ENCODE assay signal across 16 mouse cellular contexts in the genomic region with DNA sequence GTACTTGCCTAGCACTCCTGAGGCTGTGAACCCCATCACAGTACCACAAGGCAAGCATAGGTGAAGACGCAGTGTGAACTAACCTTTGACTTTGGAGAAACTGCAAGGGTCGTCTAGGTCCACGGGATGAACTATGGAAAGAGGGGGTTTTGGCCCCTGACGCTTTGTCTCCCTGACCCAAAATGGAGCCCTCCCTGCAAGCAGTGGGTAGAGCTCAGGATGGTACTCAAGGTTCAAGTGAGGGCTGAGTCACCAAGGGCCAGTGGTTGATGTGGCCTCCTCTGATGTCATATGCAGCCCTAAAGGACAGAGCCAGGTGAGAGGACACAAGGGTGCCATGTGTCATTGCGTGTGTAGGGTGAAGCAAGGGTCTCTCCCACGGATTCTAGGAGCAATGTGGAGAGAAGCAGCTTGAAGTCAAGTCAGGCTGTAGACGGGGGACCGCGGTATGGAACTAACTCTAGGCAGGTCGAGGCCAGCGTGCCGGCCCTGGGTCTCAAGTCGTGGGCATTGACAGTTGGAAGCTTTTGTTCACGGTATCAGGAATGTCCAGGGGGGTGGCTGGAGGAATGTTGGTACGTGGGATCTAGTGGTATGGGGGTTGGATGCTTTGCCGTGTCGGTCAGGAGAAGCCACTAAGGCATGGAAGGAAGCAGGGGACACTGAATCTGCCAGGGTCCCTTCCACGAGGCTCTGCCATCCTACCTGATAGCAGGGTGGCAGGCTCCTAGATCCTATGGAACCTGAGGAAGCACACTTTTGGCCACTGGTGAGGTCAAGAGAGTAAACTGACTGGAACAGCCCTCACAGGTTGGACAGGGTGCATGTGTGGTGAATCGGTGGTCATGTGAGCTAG. TPM values are rescaled to one million over a fixed set of nuclear protein-coding genes. Genes with fewer than 3 reads are reported as not detected.
DNase-seq lines count a peak whose midpoint lies in the region; ATAC-seq and TF ChIP-seq lines count a peak whose summit lies in the region.
"Had no signal": no experiment of that assay in that cellular context is flagged by ENCODE, and none has a peak within 500 bp of the region (broad histone marks: within the 10 kb centered on the region; RNA-seq: fewer than 3 reads in every experiment).

No protein-coding gene starts in this region.

- 75% methylated on average over 19 of the region's 19 CpGs for WGBS in kidney, adult 2 months
- WGBS in kidney, embryonic 15.5 days, result 91% methylated on average over 19 of the region's 19 CpGs
- WGBS in hindbrain, embryonic 11.5 days, result 90% methylated on average over 19 of the region's 19 CpGs

- H3K9me3 ChIP-seq in kidney, embryonic 15.5 days (replicated peaks), result no peaks in the 10 kb centered on the region
- H3K9me3 ChIP-seq in hindbrain, embryonic 11.5 days (ENCODE audit: control insufficient read depth, low read length), result no peaks in the 10 kb centered on the region
- H3K9me3 ChIP-seq: limb, embryonic 10.5 days had no signal

- no peak overlapping the region for H3K9ac ChIP-seq in kidney, embryonic 15.5 days
- no peak overlapping the region for H3K9ac ChIP-seq in hindbrain, embryonic 11.5 days (ENCODE audit: low read depth, low read length)
- H3K9ac ChIP-seq: embryonic facial prominence, embryonic 12.5 days; lung, embryonic 14.5 days had no signal

- no peaks in the 10 kb centered on the region for H3K36me3 ChIP-seq in kidney, adult 2 months (ENCODE audit: control insufficient read depth, insufficient read depth, low read length)
- peaks cover 48% of the 10 kb centered on the region for H3K36me3 ChIP-seq in kidney, embryonic 15.5 days
- H3K36me3 ChIP-seq in testis, adult 2 months (ENCODE audit: control insufficient read depth, insufficient read depth, low read length), result no peaks in the 10 kb centered on the region
- H3K36me3 ChIP-seq in myocyte (ENCODE audit: control insufficient read depth, insufficient read depth), result peaks cover 3% of the 10 kb centered on the region
- H3K36me3 ChIP-seq in hindbrain, embryonic 11.5 days (ENCODE audit: control insufficient read depth, insufficient read depth, low read length), result no peaks in the 10 kb centered on the region

- no peak overlapping the region for H3K4me2 ChIP-seq in kidney, embryonic 15.5 days
- no peak overlapping the region for H3K4me2 ChIP-seq in myocyte (ENCODE audit: low read depth)
- no peak overlapping the region for H3K4me2 ChIP-seq in hindbrain, embryonic 11.5 days (replicated peaks; ENCODE audit: low read depth, low read length)
- H3K4me2 ChIP-seq: embryonic facial prominence, embryonic 12.5 days had no signal

- peak overlapping the region; percentile 95 for H3K27ac ChIP-seq in kidney, adult 2 months (ENCODE audit: insufficient read depth, low read depth, low read length)
- H3K27ac ChIP-seq in kidney, embryonic 15.5 days, result no peak overlapping the region
- no peak overlapping the region for H3K27ac ChIP-seq in testis, adult 2 months (ENCODE audit: control insufficient read depth, insufficient read depth, low read depth, low read length)
- H3K27ac ChIP-seq in hindbrain, embryonic 11.5 days (ENCODE audit: low read depth, low read length), result no peak overlapping the region

- H3ac ChIP-seq in myocyte (ENCODE audit: control insufficient read depth, insufficient read length), result no peak overlapping the region

- peak; percentile 54 for DNase-seq in cerebellum, adult 9-11 months
- no peak for DNase-seq in cerebellum, adult 11 months
- no peak for DNase-seq in kidney, adult 2 months
- DNase-seq in testis, postnatal 10 days (ENCODE audit: low spot score), result no peak
- no peak for DNase-seq in hindbrain, embryonic 11.5 days (ENCODE audit: low spot score)
- DNase-seq: cerebellum, postnatal 36 days; kidney, postnatal 36 days; lung, embryonic 14.5 days; midbrain, embryonic 14.5 days; thymus, postnatal 25 days had no signal

- H3K79me2 ChIP-seq in myocyte (ENCODE audit: control insufficient read depth, insufficient read depth), result peaks cover 26% of the 10 kb centered on the region

- no peak for TF ChIP-seq CTCF in kidney, adult 2 months (conservative IDR thresholded peaks at IDR 0.05; ENCODE audit: insufficient read depth, insufficient read length, low read depth, low read length)
- TF ChIP-seq CTCF in testis, adult 2 months (IDR thresholded peaks at IDR 0.05; ENCODE audit: control insufficient read depth, insufficient read depth, insufficient replicate concordance, low read depth, low read length), result no peak

- TF ChIP-seq POLR2A in kidney, adult 2 months (IDR thresholded peaks at IDR 0.05; ENCODE audit: low read depth, low read length), result no peak
- TF ChIP-seq POLR2A in testis, adult 2 months (IDR thresholded peaks at IDR 0.05; ENCODE audit: control insufficient read depth, low read depth, low read length), result no peak
- no peak for TF ChIP-seq POLR2A in myocyte (IDR thresholded peaks at IDR 0.05; ENCODE audit: insufficient read length, low read depth)

- ATAC-seq in kidney, embryonic 15.5 days (replicated peaks; ENCODE audit: low FRiP score), result no peak
- no peak for ATAC-seq in hindbrain, embryonic 11.5 days (ENCODE audit: low FRiP score)
- ATAC-seq: hindbrain, postnatal 0 days had no signal

- peaks cover 37% of the 10 kb centered on the region for H3K4me1 ChIP-seq in kidney, adult 2 months (ENCODE audit: control insufficient read depth, insufficient read depth, low read length)
- peaks cover 75% of the 10 kb centered on the region for H3K4me1 ChIP-seq in kidney, embryonic 15.5 days
- peaks cover 34% of the 10 kb centered on the region for H3K4me1 ChIP-seq in testis, adult 2 months (ENCODE audit: control insufficient read depth, insufficient read depth, low read length)
- H3K4me1 ChIP-seq in hindbrain, embryonic 11.5 days (replicated peaks; ENCODE audit: control insufficient read depth, insufficient read depth, low read length), result peaks cover 6% of the 10 kb centered on the region

- H3K4me3 ChIP-seq in kidney, adult 2 months (ENCODE audit: insufficient read depth, low read depth, low read length), result no peak overlapping the region
- no peak overlapping the region for H3K4me3 ChIP-seq in kidney, embryonic 15.5 days (replicated peaks)
- peak overlapping the region; percentile 81 for H3K4me3 ChIP-seq in testis, adult 2 months (ENCODE audit: control insufficient read depth, low read depth, low read length)
- H3K4me3 ChIP-seq in myocyte, result no peak overlapping the region
- H3K4me3 ChIP-seq in hindbrain, embryonic 11.5 days (ENCODE audit: low read depth, low read length), result no peak overlapping the region
- H3K4me3 ChIP-seq: embryonic facial prominence, embryonic 12.5 days; limb, embryonic 10.5 days had no signal

- no peaks in the 10 kb centered on the region for H3K27me3 ChIP-seq in kidney, adult 2 months (replicated peaks; ENCODE audit: control insufficient read depth, insufficient read depth, low read length)
- no peaks in the 10 kb centered on the region for H3K27me3 ChIP-seq in kidney, embryonic 15.5 days
- no peaks in the 10 kb centered on the region for H3K27me3 ChIP-seq in testis, adult 2 months (ENCODE audit: control insufficient read depth, insufficient read depth, low read length)
- H3K27me3 ChIP-seq in myocyte (ENCODE audit: control insufficient read depth, insufficient read depth, insufficient read length), result no peaks in the 10 kb centered on the region
- H3K27me3 ChIP-seq in hindbrain, embryonic 11.5 days (ENCODE audit: control insufficient read depth, insufficient read depth, low read length), result no peaks in the 10 kb centered on the region
- H3K27me3 ChIP-seq: embryonic facial prominence, embryonic 12.5 days had no signal

TF ChIP-seq in myocyte, 11 proteins besides CTCF, POLR2A, EP300 and RAD21:
- TF ChIP-seq MYOD1 (IDR thresholded peaks at IDR 0.05; ENCODE audit: control insufficient read depth in 1 of 3, insufficient read length in 2 of 3, low read depth in 2 of 3), result peak in 2 of 3 experiments; percentile 27 to 67
- TF ChIP-seq SRF (IDR thresholded peaks at IDR 0.05; ENCODE audit: control insufficient read depth, insufficient read length, low read depth), result no peak

RNA-seq across cellular contexts. Expression of a gene that starts 9.4 kb away (rescaled TPM):
- 12.8 and 13.9 TPM in 2 replicates for polyA plus RNA-seq in kidney, adult 2 months (2012; rRNA removed)
- 5.0 and 5.7 TPM in 2 replicates for polyA plus RNA-seq in kidney, embryonic 15.5 days (2015; fragmentation: Nextera tagmentation; extraction: Ambion mirVana)
- polyA plus RNA-seq in testis, adult 2 months (2012; rRNA removed), result 42.6 and 44.0 TPM in 2 replicates
- polyA plus RNA-seq in myocyte (2012; fragmentation: generic; extraction: Trizol), result 12.7 TPM
- polyA plus RNA-seq in hindbrain, embryonic 11.5 days (2014; fragmentation: Nextera tagmentation; extraction: Ambion mirVana), result 4.8 and 5.0 TPM in 2 replicates

RNA-seq across cellular contexts. Expression of a gene that starts 56.8 kb away (rescaled TPM):
- polyA plus RNA-seq in kidney, adult 2 months (2012; rRNA removed), result 27.5 and 31.0 TPM in 2 replicates
- 6.1 and 7.3 TPM in 2 replicates for polyA plus RNA-seq in kidney, embryonic 15.5 days (2015; fragmentation: Nextera tagmentation; extraction: Ambion mirVana)
- 27.9 and 30.7 TPM in 2 replicates for polyA plus RNA-seq in testis, adult 2 months (2012; rRNA removed)
- polyA plus RNA-seq in myocyte (2012; fragmentation: generic; extraction: Trizol), result 12.3 TPM
- 6.3 and 6.8 TPM in 2 replicates for polyA plus RNA-seq in hindbrain, embryonic 11.5 days (2014; fragmentation: Nextera tagmentation; extraction: Ambion mirVana)

RNA-seq across cellular contexts. Expression of a gene that starts 57.8 kb away (rescaled TPM):
- 6.3 and 6.6 TPM in 2 replicates for polyA plus RNA-seq in kidney, adult 2 months (2012; rRNA removed)
- 50.6 and 51.4 TPM in 2 replicates for polyA plus RNA-seq in kidney, embryonic 15.5 days (2015; fragmentation: Nextera tagmentation; extraction: Ambion mirVana)
- 14.7 and 15.1 TPM in 2 replicates for polyA plus RNA-seq in testis, adult 2 months (2012; rRNA removed)
- 26.7 TPM for polyA plus RNA-seq in myocyte (2012; fragmentation: generic; extraction: Trizol)
- polyA plus RNA-seq in hindbrain, embryonic 11.5 days (2014; fragmentation: Nextera tagmentation; extraction: Ambion mirVana), result 43.1 and 45.5 TPM in 2 replicates
